Mouse (Mus musculus): ENCODE measurements around the gene Stk24. TPM values are rescaled to one million over a fixed set of nuclear protein-coding genes. Genes with fewer than 3 reads are reported as not detected.

Gene Stk24
- polyA plus RNA-seq, 1 experiment: 7.8 TPM

GRCm38 (mm10) chr14:121246048-121246731 lies 133.6 kb downstream of the Stk24 start:
- Histone ChIP-seq H3K36me3 (ENCODE audit: control insufficient read depth) (peaks cover 5% of the 10 kb centered on the region; the same call in 1 of the 2 replicates), H3K9me3 (ENCODE audit: control insufficient read depth, low read length) (no peaks in the 10 kb centered on the region), H3K4me3 (replicated peaks) (no peak overlapping the region), H3K4me1 (ENCODE audit: control insufficient read depth) (no peaks in the 10 kb centered on the region), H3K27me3 (ENCODE audit: control insufficient read depth) (no peaks in the 10 kb centered on the region; the same call in 1 of the 2 replicates)
- TF ChIP-seq GATA1 (IDR thresholded peaks at IDR 0.05; ENCODE audit: low read length): no peak
- no peak for TF ChIP-seq TAL1 (IDR thresholded peaks at IDR 0.05; ENCODE audit: low read length)

- H3K27me3 ChIP-seq (ENCODE audit: control insufficient read depth): no peaks in the 10 kb centered on the region
- H3K9me3 ChIP-seq (ENCODE audit: control insufficient read depth, low read length): no peaks in the 10 kb centered on the region
- H3K4me1 ChIP-seq (ENCODE audit: control insufficient read depth): no peaks in the 10 kb centered on the region
- TF ChIP-seq TAL1 (IDR thresholded peaks at IDR 0.05; ENCODE audit: low read length): no peak
- no peak for TF ChIP-seq GATA1 (IDR thresholded peaks at IDR 0.05; ENCODE audit: low read length)
- peaks cover 5% of the 10 kb centered on the region; the same call in 1 of the 2 replicates for H3K36me3 ChIP-seq (ENCODE audit: control insufficient read depth)
- H3K4me3 ChIP-seq (replicated peaks): no peak overlapping the region
These were observed 135.7 kb downstream of the Stk24 start for GRCm38 (mm10) chr14:121244104-121244503.

- Histone ChIP-seq H3K27me3 (ENCODE audit: control insufficient read depth) (no peaks in the 10 kb centered on the region), H3K9me3 (ENCODE audit: control insufficient read depth, low read length) (no peaks in the 10 kb centered on the region), H3K4me1 (ENCODE audit: control insufficient read depth) (no peaks in the 10 kb centered on the region), H3K4me3 (replicated peaks) (no peak overlapping the region), H3K36me3 (ENCODE audit: control insufficient read depth) (peaks cover 4% of the 10 kb centered on the region; the same call in 1 of the 2 replicates)
- TF ChIP-seq TAL1 (IDR thresholded peaks at IDR 0.05; ENCODE audit: low read length): no peak
- TF ChIP-seq GATA1 (IDR thresholded peaks at IDR 0.05; ENCODE audit: low read length): no peak
These were observed 140.4 kb downstream of the Stk24 start for GRCm38 (mm10) chr14:121239386-121239785.

- peaks cover 4% of the 10 kb centered on the region; the same call in 1 of the 2 replicates for H3K36me3 ChIP-seq (ENCODE audit: control insufficient read depth)
- H3K9me3 ChIP-seq (ENCODE audit: control insufficient read depth, low read length): peaks cover 4% of the 10 kb centered on the region
- TF ChIP-seq TAL1 (IDR thresholded peaks at IDR 0.05; ENCODE audit: low read length) (no peak), GATA1 (IDR thresholded peaks at IDR 0.05; ENCODE audit: low read length) (no peak)
- no peak overlapping the region for H3K4me3 ChIP-seq (replicated peaks)
- H3K27me3 ChIP-seq (ENCODE audit: control insufficient read depth): no peaks in the 10 kb centered on the region
- H3K4me1 ChIP-seq (ENCODE audit: control insufficient read depth): no peaks in the 10 kb centered on the region
These were observed 141.1 kb downstream of the Stk24 start for GRCm38 (mm10) chr14:121238727-121239126.

GRCm38 (mm10) chr14:121236736-121237135 lies 143.1 kb downstream of the Stk24 start:
- Histone ChIP-seq H3K27me3 (ENCODE audit: control insufficient read depth) (no peaks in the 10 kb centered on the region), H3K36me3 (ENCODE audit: control insufficient read depth) (peaks cover 4% of the 10 kb centered on the region; the same call in 1 of the 2 replicates), H3K4me1 (ENCODE audit: control insufficient read depth) (no peaks in the 10 kb centered on the region), H3K9me3 (ENCODE audit: control insufficient read depth, low read length) (peaks cover 5% of the 10 kb centered on the region), H3K4me3 (replicated peaks) (no peak overlapping the region)
- TF ChIP-seq TAL1 (IDR thresholded peaks at IDR 0.05; ENCODE audit: low read length) (no peak), GATA1 (IDR thresholded peaks at IDR 0.05; ENCODE audit: low read length) (no peak)

Other genes starting within 250 kb of the Stk24 start
- 0.01 TPM in 1 of 2 replicates, not detected in the other for gene Slc15a1, start 125.2 kb upstream of the Stk24 start, polyA plus RNA-seq (2012)